Mouse (Mus musculus): ENCODE data around the gene Zbtb21. TPM values are rescaled to one million over a fixed set of nuclear protein-coding genes. Genes with fewer than 3 reads are reported as not detected.
A peak's percentile ranks its signal among the peaks of the same experiment; 100 is the strongest.

The Zbtb21 gene
- polyA plus RNA-seq, 1 experiment from 2014 or later = 7.7 TPM

GRCm38 (mm10) chr16:97921961-97922778 is 40.3 kb downstream of the Zbtb21 start:
- Histone ChIP-seq H3K4me1 (peaks cover 34% of the 10 kb centered on the region), H3K9me3 (no peaks in the 10 kb centered on the region), H3K27me3 (replicated peaks) (no peaks in the 10 kb centered on the region), H3K4me3 (peak overlapping the region; percentile 86), H3K4me2 (peak overlapping the region; percentile 85), H3K9ac (peak overlapping the region; percentile 88), H3K36me3 (no peaks in the 10 kb centered on the region; the same call in 1 of the 2 replicates), H3K27ac (replicated peaks) (peak overlapping the region; percentile 90)
- WGBS = under 1% methylated on average over 75 of the region's 75 CpGs
- peak; percentile 81 for ATAC-seq (ENCODE audit: extremely low read depth, insufficient number of reproducible peaks, low FRiP score, low TSS enrichment)

- WGBS = 97% methylated on average over 1 of the region's 1 CpGs
- Histone ChIP-seq H3K4me3 (no peak overlapping the region; the same call in 1 of the 2 replicates), H3K36me3 (no peaks in the 10 kb centered on the region; the same call in 1 of the 2 replicates)
These were observed 41.8 kb downstream of the Zbtb21 start for GRCm38 (mm10) chr16:97920621-97921020.

GRCm38 (mm10) chr16:97919793-97920192 is 42.6 kb downstream of the Zbtb21 start:
- no peaks in the 10 kb centered on the region for H3K27me3 ChIP-seq (replicated peaks)
- 33% methylated on average over 2 of the region's 2 CpGs for WGBS
- no peak overlapping the region for H3K9ac ChIP-seq
- no peak for ATAC-seq (ENCODE audit: extremely low read depth, insufficient number of reproducible peaks, low FRiP score, low TSS enrichment)
- H3K4me3 ChIP-seq = no peak overlapping the region
- no peaks in the 10 kb centered on the region for H3K9me3 ChIP-seq
- no peak overlapping the region for H3K27ac ChIP-seq (replicated peaks)
- no peak overlapping the region for H3K4me2 ChIP-seq
- no peaks in the 10 kb centered on the region; the same call in 1 of the 2 replicates for H3K36me3 ChIP-seq
- H3K4me1 ChIP-seq = peaks cover 34% of the 10 kb centered on the region

More at GRCm38 (mm10) chr16:97920621-97921020, 41.8 kb downstream of the Zbtb21 start:
- peaks cover 34% of the 10 kb centered on the region for H3K4me1 ChIP-seq
- no peaks in the 10 kb centered on the region for H3K27me3 ChIP-seq (replicated peaks)
- ATAC-seq (ENCODE audit: extremely low read depth, insufficient number of reproducible peaks, low FRiP score, low TSS enrichment) = no peak
- H3K9ac ChIP-seq = no peak overlapping the region
- peak overlapping the region; percentile 85 for H3K4me2 ChIP-seq
- no peaks in the 10 kb centered on the region for H3K9me3 ChIP-seq
- H3K27ac ChIP-seq (replicated peaks) = no peak overlapping the region

- no peak for ATAC-seq (ENCODE audit: extremely low read depth, insufficient number of reproducible peaks, low FRiP score, low TSS enrichment)
- H3K9me3 ChIP-seq = no peaks in the 10 kb centered on the region
- H3K27me3 ChIP-seq (replicated peaks) = no peaks in the 10 kb centered on the region
- no peak overlapping the region for H3K27ac ChIP-seq (replicated peaks)
- no peak overlapping the region for H3K9ac ChIP-seq
- peaks cover 14% of the 10 kb centered on the region for H3K4me1 ChIP-seq
- H3K4me3 ChIP-seq = no peak overlapping the region
- peaks cover 14% of the 10 kb centered on the region for H3K36me3 ChIP-seq
- H3K4me2 ChIP-seq = no peak overlapping the region
These were observed 49.5 kb downstream of the Zbtb21 start for GRCm38 (mm10) chr16:97912873-97913272.

- Histone ChIP-seq H3K4me1 (peaks cover 24% of the 10 kb centered on the region), H3K9ac (no peak overlapping the region), H3K9me3 (no peaks in the 10 kb centered on the region), H3K27ac (replicated peaks) (no peak overlapping the region), H3K36me3 (peaks cover 18% of the 10 kb centered on the region), H3K27me3 (replicated peaks) (no peaks in the 10 kb centered on the region), H3K4me3 (no peak overlapping the region), H3K4me2 (no peak overlapping the region)
- ATAC-seq (ENCODE audit: extremely low read depth, insufficient number of reproducible peaks, low FRiP score, low TSS enrichment) = no peak
- 79% methylated on average over 1 of the region's 1 CpGs for WGBS
These were observed 53.1 kb downstream of the Zbtb21 start for GRCm38 (mm10) chr16:97909356-97909755.

- H3K9ac ChIP-seq = no peak overlapping the region
- peaks cover 18% of the 10 kb centered on the region for H3K36me3 ChIP-seq
- no peak overlapping the region for H3K4me2 ChIP-seq
- H3K27me3 ChIP-seq (replicated peaks) = no peaks in the 10 kb centered on the region
- WGBS = 54% methylated on average over 6 of the region's 6 CpGs
- no peak for ATAC-seq (ENCODE audit: extremely low read depth, insufficient number of reproducible peaks, low FRiP score, low TSS enrichment)
- no peaks in the 10 kb centered on the region for H3K9me3 ChIP-seq
- H3K4me3 ChIP-seq = no peak overlapping the region
- H3K27ac ChIP-seq (replicated peaks) = no peak overlapping the region
- peaks cover 10% of the 10 kb centered on the region for H3K4me1 ChIP-seq
These were observed 54.9 kb downstream of the Zbtb21 start for GRCm38 (mm10) chr16:97907496-97907895.

- no peak overlapping the region for H3K4me2 ChIP-seq
- H3K36me3 ChIP-seq = peaks cover 10% of the 10 kb centered on the region; the same call in 1 of the 2 replicates
- no peak for ATAC-seq (ENCODE audit: extremely low read depth, insufficient number of reproducible peaks, low FRiP score, low TSS enrichment)
- no peaks in the 10 kb centered on the region for H3K9me3 ChIP-seq
- no peak overlapping the region for H3K27ac ChIP-seq (replicated peaks)
- H3K4me3 ChIP-seq = no peak overlapping the region
- H3K27me3 ChIP-seq (replicated peaks) = no peaks in the 10 kb centered on the region
- H3K4me1 ChIP-seq = peaks cover 10% of the 10 kb centered on the region
- H3K9ac ChIP-seq = no peak overlapping the region
These were observed 56.1 kb downstream of the Zbtb21 start for GRCm38 (mm10) chr16:97906337-97906736.

- Histone ChIP-seq H3K4me2 (no peak overlapping the region), H3K9me3 (no peaks in the 10 kb centered on the region), H3K4me3 (no peak overlapping the region), H3K27me3 (replicated peaks) (no peaks in the 10 kb centered on the region), H3K36me3 (peaks cover 10% of the 10 kb centered on the region; the same call in 1 of the 2 replicates), H3K27ac (replicated peaks) (no peak overlapping the region), H3K9ac (no peak overlapping the region), H3K4me1 (peaks cover 10% of the 10 kb centered on the region)
- ATAC-seq (ENCODE audit: extremely low read depth, insufficient number of reproducible peaks, low FRiP score, low TSS enrichment) = no peak
- WGBS = 53% methylated on average over 2 of the region's 2 CpGs
These were observed 56.9 kb downstream of the Zbtb21 start for GRCm38 (mm10) chr16:97905449-97905991.

- WGBS = 45% methylated on average over 3 of the region's 3 CpGs
- H3K36me3 ChIP-seq = peaks cover 4% of the 10 kb centered on the region; the same call in 1 of the 2 replicates
- H3K27me3 ChIP-seq (replicated peaks) = no peaks in the 10 kb centered on the region
- peaks cover 10% of the 10 kb centered on the region for H3K4me1 ChIP-seq
- no peak overlapping the region for H3K4me2 ChIP-seq
- H3K9me3 ChIP-seq = no peaks in the 10 kb centered on the region
- H3K9ac ChIP-seq = no peak overlapping the region
- no peak overlapping the region for H3K27ac ChIP-seq (replicated peaks)
- H3K4me3 ChIP-seq = no peak overlapping the region
- ATAC-seq (ENCODE audit: extremely low read depth, insufficient number of reproducible peaks, low FRiP score, low TSS enrichment) = no peak
These were observed 58.4 kb downstream of the Zbtb21 start for GRCm38 (mm10) chr16:97904035-97904434.

GRCm38 (mm10) chr16:97897346-97898024 is 64.9 kb downstream of the Zbtb21 start:
- Histone ChIP-seq H3K36me3 (no peaks in the 10 kb centered on the region; the same call in 1 of the 2 replicates), H3K27ac (replicated peaks) (peak overlapping the region; percentile 45), H3K9ac (no peak overlapping the region), H3K9me3 (no peaks in the 10 kb centered on the region), H3K4me3 (no peak overlapping the region), H3K4me2 (0 out of 2 replicates have a peak overlapping the region, but pooled peaks have one; percentile 4), H3K4me1 (peaks cover 23% of the 10 kb centered on the region), H3K27me3 (replicated peaks) (no peaks in the 10 kb centered on the region)
- 38% methylated on average over 5 of the region's 5 CpGs for WGBS
- peak; percentile 42; the same call in 1 of the 2 replicates for ATAC-seq (ENCODE audit: extremely low read depth, insufficient number of reproducible peaks, low FRiP score, low TSS enrichment)
